Mouse (Mus musculus) embryo, embryonic 10 days (tissue): ENCODE results near the gene Gpbar1.
A peak's percentile ranks its signal among the peaks of the same experiment; 100 is the strongest.
"Not testable (repeated sequence)": the region's sequence is repeated elsewhere in the genome, so short reads cannot be mapped to it uniquely, and the experiment has no call there.

Experiments used
- DNase-seq: peaks from one replicate; pipeline ENCODE4 v3.0.0-alpha.2; 2015; ENCODE audit warnings: low spot score

Gene Gpbar1

GRCm38 (mm10) chr1:74277883-74278537, 340 bp upstream of the Gpbar1 start:
- DNase-seq: no peak

- DNase-seq: no peak
Observed at GRCm38 (mm10) chr1:74278988-74279387, 638 bp downstream of the Gpbar1 start.

GRCm38 (mm10) chr1:74280591-74281325, 2.4 kb downstream of the Gpbar1 start:
- DNase-seq: no peak

DNA sequence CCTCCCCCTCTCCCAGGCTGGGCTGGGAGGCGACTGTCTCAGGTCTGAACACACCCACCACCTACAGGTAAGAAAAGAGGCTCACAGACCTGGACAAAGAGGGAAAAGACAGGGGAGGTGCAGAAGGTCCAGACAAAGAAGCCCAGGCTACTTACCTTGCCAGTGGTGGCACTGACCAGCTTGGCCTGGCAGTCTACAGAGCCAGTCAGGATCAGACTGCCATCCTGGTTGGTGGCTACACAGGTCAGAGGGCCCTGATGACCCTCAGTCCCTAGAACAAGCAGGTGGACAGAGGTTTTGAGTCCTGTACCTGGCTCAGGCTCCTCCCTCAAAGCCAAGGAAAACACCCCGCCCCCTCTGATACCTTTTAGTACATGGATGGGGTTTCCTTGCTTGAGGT, 3.0 kb downstream of the Gpbar1 start:
- no peak for DNase-seq

DNA sequence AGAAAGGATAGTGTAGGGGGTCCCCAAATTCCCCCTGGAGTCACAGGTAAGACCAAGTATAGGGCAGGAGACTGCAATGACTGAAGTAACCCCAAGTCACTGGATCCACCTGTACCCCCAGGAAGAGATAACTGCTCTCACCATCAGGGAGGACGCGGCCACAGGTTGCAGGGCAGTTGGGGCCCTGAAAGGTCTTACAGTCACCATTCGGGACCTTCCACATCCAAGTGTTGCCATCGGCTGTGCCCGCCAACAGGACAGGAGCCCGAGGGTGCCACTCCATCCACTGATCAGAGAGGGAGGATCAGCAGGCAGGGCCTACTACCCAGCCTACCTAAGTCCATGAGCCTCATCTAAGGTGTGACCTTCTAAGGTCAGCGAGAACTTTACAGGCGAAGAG, 3.5 kb downstream of the Gpbar1 start:
- DNase-seq: no peak

GRCm38 (mm10) chr1:74282896-74283625, 4.7 kb downstream of the Gpbar1 start:
- DNase-seq: no peak

GRCm38 (mm10) chr1:74283686-74284463, 5.5 kb downstream of the Gpbar1 start:
- DNase-seq: peak; percentile 65

GRCm38 (mm10) chr1:74284543-74285160, 6.3 kb downstream of the Gpbar1 start, which contains the start of the genes Aamp and Pnkd:
Gene Aamp, minus strand, starts transcription at chr1:74284738.
Gene Pnkd, plus strand, starts transcription at chr1:74284930.
- DNase-seq: peak; percentile 100

GRCm38 (mm10) chr1:74285212-74286010, 7.1 kb downstream of the Gpbar1 start:
- no peak for DNase-seq

GRCm38 (mm10) chr1:74286869-74287607, 8.7 kb downstream of the Gpbar1 start:
- DNase-seq: not testable (repeated sequence)

DNA sequence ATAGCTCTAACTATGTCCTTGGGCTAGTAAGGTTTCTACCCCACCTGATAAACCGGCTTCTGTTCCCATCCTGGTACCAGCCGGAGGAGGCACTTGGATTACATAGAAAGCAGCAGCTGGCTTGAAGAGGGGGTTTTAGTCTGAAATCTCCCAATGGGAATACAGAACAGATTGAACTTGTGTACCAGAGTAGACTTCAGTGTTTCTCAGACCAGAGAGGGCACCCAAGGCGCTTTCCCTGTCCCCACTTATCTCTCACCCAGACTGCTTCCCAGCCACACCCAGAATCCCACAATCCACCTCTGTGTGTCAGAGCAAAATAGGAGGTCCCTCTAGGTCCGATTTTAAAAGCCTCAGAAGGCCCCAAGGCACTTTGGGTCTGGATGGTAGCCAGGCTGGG, 10.0 kb downstream of the Gpbar1 start:
- no peak for DNase-seq

GRCm38 (mm10) chr1:74289248-74289647, 10.9 kb downstream of the Gpbar1 start:
- no peak for DNase-seq

- DNase-seq: no peak
Observed at GRCm38 (mm10) chr1:74289740-74290139, 11.4 kb downstream of the Gpbar1 start.

GRCm38 (mm10) chr1:74290141-74290540, 11.8 kb downstream of the Gpbar1 start:
- DNase-seq: no peak

- DNase-seq: no peak
Observed at GRCm38 (mm10) chr1:74292331-74293020, 14.1 kb downstream of the Gpbar1 start.

- DNase-seq: no peak
Observed at GRCm38 (mm10) chr1:74293306-74293960, 15.1 kb downstream of the Gpbar1 start.

DNA sequence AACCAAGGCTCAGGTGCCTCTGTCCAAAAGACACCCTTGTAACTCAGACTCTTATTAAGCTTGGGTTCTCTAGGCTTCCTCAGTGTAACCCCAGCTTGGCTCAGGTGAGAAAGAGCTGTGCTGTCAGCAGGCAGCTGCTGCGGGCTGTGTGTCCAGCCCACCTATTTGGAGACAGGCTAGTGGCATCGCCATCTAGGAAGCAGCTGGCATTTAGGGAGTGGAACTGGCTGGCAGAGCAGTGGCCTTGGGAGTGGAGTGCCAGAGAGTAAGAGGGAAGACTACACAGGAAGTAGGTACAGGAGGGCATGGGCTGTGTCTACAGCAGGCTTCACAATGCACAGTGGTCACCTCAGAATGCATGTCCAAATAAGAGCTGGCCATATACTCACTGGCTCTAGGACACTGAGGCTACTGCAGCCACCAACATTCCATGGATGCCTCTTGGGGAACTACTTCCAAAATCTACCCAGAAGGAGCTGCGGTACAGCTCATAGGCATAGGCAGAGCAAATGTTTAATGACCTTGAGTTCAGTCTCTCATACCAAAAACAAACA, 15.8 kb downstream of the Gpbar1 start:
- no peak for DNase-seq

GRCm38 (mm10) chr1:74294733-74295455, 16.5 kb downstream of the Gpbar1 start:
- DNase-seq: no peak
